Mouse (Mus musculus) cerebellum, adult 8-10 months (tissue): ENCODE measurements around the gene Cngb1.

Source experiments
- DNase-seq: peaks from one replicate; pipeline ENCODE4 v3.0.0; 2022

Gene Cngb1

DNA sequence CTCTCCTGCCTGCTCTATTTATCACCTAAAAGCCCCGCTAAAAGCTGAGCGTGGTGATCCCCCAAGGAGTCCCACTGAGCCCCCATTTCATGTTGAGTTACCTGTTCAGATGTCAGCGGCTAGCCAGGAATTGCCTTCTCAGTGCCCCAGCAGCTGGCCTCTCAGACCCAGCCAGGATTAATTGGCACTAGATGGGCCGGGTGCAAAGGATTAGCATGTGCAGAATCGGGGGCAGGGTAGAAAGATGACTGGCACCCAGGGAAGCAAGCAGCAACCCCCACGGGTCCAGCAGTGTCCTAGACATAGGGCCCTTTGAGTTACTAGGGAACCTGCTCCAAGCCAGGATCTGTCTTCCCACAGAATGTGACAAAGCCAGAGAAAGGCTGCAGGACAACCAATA, at the start of gene Cngb1:
TSS of gene Cngb1 (minus strand) at position 155 of the 400 bp plus-strand sequence.
- DNase-seq = no peak

DNA sequence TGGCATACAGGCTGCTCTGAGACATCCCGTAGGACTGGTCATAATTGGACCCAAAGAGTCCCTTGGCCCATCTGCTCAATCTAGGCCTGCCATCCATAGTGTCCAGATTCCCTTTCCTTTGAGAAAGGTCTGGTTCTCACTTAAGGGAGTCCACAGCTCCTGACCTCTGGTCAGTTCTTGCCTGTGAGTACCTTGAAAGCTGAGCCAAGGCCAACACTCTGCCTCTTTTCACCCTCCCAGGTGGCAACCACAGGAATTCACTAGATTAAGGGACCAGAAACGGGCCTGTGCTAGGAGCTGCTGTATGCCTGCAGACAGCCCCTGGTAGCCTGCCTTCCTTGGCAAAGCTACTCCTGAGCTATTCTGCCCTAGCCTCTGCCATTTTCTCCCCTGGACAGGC, 48.2 kb upstream of the Cngb1 start:
- no peak for DNase-seq

DNA sequence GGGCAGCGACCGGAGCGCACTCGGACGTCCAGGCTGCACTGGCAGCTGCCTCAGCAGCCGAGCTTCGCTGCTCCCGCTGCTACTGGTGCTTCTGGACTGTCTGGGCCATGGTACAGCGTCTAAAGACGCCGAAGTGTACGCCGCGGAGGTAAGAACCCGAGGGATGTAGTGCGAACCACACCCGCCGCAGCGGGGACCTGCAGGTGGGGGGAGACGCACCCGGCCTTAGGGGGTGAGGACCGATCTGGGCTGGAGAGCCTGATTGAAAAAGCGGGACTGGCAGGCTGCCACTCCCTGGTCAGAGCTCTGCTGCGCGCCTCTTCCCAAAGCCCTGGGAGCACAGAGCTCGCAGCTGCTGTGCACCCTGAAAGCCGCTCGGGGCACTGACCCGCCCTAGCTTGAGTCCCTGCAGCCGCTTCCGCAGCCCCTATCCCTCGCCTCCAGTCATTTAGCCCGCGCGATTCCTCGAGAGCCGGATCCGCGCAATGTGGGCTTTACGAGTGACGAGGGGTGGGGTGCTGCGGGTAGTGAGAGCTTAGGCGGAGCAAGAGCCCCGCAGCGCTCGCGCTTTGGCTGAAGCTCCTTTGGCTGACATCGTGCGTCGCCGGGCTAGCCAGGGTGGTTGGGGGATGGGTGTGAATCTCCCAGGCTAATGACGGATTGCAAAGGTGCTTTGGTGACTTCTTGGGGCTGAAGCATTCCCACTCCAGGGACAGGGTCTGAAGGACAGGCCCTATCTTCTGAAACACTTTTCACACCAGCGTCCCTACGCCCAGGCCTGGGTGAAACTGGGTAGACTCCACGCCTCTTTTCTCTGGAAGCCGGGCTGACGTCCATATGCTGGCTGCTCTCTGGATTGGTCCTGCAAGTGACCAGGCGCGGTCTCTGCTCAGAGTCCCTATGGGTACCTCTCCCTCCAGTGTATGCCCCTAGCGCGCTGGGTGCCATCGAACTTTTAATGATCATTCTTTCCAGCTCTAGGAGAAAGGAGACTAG, 46.8 kb upstream of the Cngb1 start:
- DNase-seq = peak; percentile 15

DNA sequence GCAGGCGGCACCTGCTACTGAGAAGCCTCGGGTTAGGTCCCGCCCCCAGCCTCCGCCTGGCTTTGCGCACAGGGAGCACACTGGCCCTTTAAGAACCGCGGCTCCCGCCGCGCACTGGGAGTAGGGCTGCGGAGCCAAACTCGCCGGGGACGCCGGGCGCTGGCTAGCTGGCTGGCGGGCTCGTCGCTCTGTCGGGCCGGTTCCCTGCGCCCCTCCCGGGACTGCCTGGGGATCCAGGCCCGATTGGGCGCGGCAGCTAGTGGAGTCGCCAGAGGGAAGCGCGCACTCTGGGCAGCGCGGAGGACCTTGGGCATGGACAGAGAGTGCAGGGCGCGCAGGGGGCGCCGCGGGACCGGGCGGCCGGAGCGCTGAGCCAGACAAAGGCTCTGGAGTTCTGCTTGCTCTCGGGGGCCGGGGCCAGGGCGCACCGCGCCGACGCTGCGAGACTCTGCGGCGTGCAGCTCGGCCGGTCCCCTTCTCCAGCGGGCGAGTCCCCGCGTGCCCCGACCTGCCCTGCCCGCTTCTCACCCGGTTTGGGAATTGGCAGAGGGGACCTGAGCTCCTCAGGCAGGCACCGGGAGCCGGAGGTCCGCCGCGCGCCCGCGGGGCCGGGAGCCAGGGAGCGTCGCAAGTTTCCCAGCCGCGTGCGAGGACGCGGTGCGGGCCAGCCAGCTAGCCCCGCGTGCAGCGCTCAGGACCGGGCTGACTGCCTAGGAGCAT, 45.9 kb upstream of the Cngb1 start, which contains the start of gene Mmp15:
TSS of gene Mmp15 (plus strand) at position 118 of the 720 bp plus-strand sequence.
- DNase-seq = peak; percentile 34

DNA sequence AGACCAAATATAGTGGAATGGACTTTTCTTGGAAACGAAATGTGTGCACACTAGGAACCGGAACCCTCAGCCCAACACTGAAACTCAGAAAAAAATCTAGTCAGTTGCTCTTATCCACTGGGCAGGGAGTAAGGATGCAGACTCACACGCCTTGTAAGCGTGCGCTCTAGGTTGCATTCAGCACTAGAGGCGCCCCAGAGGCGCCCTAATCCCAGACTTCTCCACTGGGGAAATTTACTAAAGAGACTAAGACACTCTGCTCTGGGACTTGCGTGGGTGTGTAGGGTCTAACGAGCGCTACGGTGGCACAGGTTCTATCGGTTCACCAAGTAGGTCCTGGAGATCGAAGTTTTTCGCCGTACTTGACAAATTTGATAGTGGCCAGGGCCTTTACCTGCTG, 45.1 kb upstream of the Cngb1 start:
- DNase-seq = no peak

DNA sequence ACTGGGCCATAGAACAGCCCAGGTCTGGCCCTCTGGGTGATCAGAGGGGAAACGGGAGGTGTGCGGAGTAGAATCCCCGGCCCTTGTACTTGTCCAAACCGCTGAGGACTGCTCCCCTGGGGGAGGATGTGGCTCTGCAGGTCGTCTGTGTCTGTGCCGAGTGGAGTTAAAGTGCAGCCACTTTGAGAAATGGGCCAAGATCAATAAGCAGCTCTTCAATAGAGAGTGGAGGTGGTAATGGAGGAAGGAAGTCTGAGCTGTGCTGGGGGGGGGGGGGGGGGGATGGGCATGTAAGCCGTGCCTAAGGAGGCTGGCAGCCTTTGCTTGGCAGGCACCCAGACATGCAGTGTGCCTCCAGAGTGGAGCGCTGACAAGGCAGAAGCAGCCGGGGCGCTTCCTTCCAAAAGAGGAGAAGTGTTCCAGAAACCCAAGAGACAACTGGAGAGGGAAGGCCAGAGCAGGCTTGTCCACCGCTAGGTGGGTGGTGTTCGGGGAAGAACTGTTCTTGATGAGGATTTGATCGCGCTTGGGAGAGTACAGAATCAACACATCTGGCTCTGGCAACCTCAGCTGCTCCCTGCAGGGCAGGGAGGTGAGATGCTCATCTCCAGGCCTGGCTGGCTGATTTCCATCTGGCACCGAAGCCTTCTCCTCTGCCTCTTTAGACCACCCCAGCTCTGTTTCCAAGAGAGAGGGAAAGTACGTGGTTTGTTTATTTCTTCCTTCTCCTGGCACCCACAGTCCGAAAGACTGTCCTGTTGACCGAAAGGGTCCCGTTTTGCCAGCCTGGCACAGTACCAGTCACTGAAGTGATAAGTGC, 42.6 kb upstream of the Cngb1 start:
- no peak for DNase-seq

DNA sequence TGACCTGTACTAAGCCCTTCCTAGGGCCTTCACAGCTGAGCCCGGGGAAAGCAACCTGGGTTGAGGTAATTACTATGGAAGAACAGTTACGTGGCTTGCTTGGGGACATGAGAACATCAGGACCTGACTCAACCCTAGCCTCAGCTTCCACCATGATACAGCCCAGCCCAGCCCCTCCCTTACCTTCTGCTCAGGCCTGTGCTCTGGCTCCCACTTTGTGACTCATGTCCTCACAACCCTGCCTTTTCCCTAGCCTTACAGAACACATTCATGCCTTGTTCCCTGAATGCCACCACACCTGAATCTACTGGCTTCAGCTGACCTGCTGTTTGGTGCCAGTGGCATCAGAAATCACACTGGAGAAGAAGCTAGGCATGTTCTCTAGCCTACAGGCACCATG, 42.0 kb upstream of the Cngb1 start:
- no peak for DNase-seq

DNA sequence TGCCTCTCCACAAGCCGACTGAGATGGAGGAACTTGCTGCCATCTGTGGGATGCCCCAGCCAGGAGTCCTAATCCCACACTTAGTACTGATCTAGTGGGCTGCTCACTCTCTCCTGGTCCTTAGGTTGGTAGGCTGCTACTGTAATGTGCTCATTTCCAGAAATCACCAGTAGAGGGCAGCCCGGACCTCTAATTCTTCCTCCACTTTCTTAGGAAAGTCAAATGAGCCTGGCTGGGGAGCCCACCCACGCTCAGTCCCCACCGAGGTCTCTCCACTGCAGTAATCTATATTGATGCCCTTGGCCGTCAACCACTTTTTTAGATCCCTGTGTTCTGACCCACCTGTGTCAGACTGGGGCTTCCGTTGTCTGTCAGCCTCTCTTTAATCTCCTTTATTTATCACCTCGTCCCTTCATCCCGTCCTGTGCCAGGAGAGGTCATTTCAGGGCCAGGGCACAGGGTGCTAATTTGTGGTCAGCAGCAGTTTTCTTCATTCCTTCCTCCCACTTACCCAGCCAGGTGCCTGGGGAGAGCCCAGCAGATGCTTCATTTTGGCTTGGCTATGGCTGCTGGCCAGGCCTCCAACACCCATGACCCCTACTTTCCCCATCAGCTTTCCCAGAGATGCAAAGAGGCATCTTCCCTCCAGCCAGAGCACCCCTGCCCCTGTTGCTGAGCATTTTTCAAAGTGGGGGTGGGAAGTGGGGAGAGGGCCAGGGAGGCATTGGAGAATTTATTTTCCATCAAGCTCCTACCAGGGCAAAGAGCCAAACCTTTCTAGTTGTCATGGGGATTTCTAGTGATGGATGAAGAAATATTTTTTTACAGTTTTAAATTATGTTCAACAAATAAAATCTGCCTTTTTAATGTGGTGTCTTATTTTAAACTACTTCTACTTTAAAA, 40.5 kb upstream of the Cngb1 start:
- peak; percentile 41 for DNase-seq

DNA sequence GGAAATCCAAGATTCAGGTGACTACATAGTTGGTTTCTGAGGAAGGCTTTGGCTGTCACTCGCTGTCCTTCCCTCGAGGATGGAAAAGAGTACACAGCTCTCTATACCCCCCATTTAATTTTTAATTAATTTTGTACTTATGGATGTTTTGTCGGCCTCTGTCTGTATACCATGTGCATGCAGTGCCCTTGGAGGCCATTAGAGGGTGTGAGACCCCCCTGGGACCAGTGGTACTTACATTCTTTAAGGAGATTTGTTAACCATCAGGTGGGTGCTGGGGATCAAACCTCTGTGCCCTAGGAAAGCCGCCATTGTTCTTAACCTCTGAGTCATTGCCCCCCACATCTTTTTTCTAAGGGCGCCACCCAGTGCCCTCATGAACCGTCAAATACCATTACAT, 38.3 kb upstream of the Cngb1 start:
- DNase-seq = no peak

DNA sequence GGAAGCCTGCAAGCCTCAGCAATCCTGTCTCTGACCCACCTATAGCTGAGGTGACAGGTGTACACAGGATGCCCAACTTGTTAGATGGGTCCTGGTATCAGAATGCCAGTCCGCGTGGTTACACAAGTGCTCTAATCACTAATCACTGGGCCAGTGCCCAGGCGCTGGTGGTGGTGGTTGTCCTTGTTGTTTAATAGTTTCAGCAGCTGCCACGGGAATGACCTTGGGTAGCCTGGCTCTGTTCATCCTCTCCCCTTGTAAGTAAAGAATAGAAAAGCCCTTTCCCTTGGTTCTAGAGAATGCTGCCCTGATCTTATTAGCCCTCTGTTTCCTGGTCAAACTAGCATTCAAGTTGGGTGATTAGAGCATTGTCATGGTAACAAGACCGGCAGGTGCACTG, 35.3 kb upstream of the Cngb1 start:
- DNase-seq = no peak

DNA sequence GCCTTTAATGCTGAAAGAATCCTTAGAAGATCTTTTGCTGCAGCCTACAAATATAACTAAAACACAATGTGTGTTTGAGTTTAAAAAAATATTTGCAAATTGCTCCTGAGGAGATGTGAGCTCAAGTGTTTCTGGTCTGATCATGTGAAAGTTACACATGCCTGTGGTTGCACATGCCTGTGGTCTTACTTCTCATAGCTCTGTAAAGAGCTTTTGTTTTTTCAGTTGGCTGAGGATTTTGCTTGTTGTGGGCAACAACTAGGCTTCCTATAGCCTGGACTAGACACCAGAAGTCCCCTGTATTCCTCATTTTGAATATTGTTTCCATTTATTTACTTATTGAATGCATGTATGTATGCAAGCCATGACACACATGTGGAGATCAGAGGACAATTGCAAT, 30.0 kb upstream of the Cngb1 start:
- DNase-seq = no peak

DNA sequence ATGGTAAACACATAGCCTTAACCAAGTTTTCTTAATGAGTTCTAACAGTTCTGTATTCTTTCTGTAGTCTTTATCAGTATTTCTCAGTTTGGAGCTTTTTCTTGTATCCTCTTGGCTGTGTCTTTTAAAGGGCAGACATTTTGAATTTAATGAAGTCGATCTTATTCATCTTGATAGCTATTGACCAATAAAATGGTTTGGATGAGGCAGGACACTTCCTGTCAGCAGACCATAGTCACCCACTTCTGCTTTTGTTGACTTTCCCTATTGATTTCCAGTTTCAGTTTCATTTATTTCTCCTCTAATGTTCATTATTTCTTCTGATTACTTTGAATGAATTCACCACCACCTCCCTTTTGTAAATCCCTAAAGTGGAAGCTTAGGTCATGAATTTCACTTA, 29.3 kb upstream of the Cngb1 start:
- DNase-seq = no peak

DNA sequence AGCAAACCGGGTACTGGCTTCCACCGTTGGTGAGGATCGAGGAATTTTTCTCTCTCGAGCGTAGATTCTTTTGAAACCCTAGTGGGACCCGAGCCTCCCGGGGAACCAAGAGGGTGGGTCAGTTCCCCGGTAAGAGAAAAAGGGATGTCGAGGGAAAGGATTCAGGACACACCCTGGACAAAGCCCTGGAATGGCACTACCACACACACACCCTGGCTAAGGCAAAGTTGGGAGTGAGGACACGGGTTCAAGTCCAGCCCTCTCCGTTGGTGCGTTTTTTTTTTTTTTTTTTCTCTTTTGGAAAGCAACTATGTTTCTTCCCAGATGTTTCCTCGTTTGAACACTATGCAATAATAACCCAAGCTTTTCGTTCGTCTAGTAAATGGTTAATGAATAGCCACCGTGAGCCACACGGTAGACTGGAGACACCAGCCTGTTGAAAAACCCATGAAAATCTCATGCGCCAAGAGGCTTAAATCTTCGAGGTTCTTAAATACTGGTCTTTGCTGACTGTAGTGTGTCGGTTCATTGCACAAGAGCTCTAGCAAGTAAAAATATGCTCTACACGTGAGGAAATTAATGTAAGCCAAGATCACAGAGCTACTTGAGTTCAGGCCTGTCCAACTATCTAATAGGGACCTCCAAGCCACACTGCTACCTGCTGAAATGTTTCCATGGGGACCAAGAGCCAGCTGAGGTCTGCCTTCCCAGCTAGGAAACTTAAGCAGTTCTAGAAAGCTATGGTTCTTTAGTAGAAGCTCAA, 26.2 kb upstream of the Cngb1 start:
- DNase-seq = no peak

DNA sequence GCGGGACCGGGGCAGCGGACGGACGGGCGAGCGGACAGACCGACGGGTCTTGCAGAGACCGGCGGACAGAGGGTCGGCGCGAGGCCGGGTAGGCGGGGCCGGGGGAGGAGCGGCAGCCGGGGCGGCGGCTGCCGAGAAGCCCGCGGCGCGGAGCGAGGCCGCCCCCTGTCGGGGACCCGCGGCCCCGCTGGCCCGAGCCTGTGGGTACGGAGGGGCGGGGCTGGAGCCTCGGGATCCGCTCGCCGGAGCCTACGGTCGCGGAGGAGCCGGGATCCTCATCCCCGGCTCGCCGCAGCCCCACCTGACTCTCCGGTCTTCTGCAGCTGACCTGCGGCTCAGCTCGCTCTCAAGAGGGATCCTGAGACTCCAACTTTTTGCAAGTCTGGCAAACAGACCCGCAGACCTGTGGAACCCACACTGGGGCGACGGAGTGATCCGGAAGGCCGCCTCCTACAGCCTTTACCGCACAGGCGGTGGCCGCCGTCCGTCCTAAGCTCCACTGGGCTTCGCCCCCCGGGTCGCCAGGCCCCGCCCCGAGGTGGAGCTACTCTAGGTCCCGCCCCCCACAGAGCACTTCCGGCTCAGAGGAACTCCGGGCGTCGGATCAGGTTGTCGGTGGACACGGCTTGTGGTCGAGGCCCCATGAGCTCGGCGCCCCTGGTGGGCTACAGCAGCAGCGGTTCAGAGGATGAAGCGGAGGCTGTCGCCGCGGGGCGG, 25.5 kb upstream of the Cngb1 start, which contains the start of the genes Zfp319 and Usb1:
TSS of gene Zfp319 (minus strand) at position 231 of the 717 bp plus-strand sequence.
TSS of gene Usb1 (plus strand) at position 565 of the 717 bp plus-strand sequence.
- peak; percentile 92 for DNase-seq

DNA sequence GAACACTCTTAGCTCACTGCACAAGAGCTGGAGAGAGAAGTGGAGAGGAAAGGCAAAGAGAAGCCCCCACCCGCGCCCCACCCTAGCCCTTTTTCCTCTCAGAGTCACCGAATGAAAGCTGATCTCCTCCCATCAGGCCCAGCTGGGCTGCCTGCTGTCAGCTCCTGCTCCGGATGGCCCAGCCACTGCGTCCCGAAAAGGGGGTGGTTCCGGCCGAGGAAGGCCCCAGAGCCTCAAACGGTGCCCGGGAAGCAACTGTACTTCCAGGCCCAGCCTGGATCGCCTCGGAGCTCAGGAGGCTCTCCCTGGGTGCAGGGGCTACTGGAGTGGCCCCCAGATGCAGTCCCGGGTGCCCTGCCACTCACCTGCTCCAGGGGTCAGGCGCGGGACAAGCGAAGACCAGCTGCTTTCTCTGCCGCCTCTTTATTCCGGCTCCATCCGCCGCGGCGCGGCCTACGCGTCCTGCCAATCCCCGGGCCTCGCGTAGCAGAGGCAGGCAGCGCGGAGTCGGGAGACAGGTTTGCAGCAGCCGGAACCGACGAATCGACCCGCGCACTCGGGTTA, 24.9 kb upstream of the Cngb1 start:
- DNase-seq = no peak

DNA sequence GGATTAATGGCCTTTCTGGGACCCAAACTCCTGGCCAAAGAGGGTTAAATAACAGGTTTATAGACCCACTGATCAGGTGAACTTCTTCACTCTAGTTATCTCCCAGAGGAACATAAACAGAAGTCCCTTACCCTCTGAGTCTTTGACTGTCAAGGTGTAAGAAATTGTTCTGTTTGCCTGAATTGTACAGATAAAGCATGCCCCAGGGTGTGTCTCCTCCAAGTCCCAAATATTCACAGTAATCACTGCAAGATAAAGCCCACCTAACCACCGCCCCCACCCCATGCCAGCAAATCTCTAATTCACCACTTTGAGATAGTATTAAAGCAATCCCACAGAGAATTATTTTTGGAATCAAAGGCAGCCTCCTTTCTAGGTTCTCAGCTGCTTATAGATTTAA, 24.0 kb upstream of the Cngb1 start:
- no peak for DNase-seq

DNA sequence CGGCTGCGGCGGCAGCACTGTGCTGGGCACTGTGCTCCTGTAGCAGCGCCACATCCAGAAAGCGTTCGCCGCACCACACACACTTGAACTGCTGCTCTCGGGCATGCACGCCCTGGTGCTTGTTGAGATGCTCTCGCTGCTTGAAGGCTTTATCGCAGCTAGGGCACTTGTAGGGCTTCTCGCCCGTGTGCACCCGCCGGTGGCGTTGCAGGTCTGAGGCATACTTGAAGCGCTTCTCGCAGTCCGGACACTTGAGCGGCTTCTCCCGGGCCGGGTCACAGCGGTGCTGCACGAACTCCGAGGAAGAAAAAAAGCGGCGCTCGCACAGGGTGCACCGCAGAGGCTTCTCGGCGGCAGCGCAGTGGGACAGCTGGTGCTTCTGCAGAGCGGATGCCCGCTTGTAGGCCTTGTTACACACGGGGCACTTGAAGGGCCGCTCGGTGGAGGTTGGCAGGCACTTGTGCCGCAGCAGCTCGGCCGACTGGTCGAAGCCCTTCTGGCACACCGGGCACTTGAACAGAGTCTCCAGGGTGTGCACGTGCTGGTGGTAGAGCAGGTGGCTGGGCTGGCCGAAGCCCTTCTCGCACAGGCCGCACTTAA, 21.6 kb upstream of the Cngb1 start:
- DNase-seq = no peak

DNA sequence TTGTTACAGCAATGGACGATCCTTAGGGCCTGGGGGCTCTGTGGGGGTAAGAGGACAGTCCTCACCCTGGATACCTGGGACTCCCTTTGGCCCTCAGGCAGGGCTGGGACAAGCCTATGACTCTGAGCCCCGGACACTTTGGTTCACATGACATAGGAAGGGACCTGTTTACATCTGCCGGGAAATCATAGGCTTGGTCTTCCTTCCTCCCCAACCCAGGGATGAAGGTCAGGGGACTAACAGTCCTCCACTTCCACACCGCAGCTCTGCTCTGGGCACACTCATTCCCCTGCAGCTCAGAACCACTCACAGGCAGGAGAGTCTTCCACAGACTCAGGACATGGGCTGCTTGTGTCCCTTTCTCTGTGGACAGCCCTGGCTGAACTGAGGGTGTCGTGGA, 20.4 kb upstream of the Cngb1 start:
- DNase-seq = no peak

DNA sequence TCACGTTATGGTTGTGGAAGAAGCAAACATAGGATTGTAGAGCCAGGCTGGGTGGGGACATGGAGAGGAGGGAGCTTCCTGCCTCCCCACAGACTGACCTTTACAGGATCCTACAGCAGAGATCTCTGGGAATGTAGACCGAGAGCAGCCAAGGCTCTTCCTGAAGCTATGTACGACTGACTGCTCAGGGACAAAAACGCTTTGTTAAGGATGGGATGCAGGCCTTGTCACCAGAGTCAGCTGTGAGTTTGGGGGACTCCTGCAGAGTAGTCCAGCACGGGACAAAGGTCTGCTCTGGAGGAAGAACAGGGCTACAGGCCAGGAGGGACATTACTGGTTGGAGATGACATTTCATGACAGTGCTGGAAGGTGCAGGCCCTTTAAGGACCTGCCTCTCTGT, 18.3 kb upstream of the Cngb1 start:
- DNase-seq = no peak

DNA sequence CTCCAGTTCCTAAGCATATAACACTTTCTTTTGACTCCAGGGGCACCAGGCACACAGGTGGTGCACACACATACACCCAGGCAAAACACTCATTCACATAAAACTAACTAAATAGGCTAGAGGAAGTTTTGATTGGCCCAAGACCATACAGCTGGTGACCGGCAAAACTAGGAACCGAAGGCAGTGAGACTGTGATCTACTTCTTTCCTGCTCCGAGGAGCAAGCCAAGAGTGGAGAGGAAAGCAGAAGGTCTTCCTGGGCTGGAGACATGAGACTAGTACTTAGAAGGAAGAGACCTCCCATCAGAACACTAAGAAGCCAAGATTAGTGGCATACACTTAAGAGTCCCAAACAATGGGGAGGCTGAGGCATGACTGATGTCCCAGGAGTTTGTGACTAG, 16.8 kb upstream of the Cngb1 start:
- no peak for DNase-seq
